Mouse (Mus musculus) c-Kit-positive CD71-positive TER-119-negative erythroid progenitor cells, embryonic 14.5 days (primary cell): ENCODE data around the gene Cep44.

Source experiments
- DNase-seq: peaks from one replicate; pipeline ENCODE4 v3.0.0-alpha.2; 2013; ENCODE audit warnings: low read depth

Gene Cep44

GRCm38 (mm10) chr8:56550558-56551360, at the start of gene Cep44, which contains the start of gene Fbxo8:
Gene Cep44, minus strand, starts transcription at chr8:56551047.
Gene Fbxo8, plus strand, starts transcription at chr8:56551090.
- DNase-seq = peak; percentile 69

GRCm38 (mm10) chr8:56591502-56591901, 40.7 kb upstream of the Cep44 start:
- DNase-seq = no peak

GRCm38 (mm10) chr8:56591084-56591483, 40.2 kb upstream of the Cep44 start:
- no peak for DNase-seq

GRCm38 (mm10) chr8:56589004-56589403, 38.2 kb upstream of the Cep44 start:
- DNase-seq = no peak

- no peak for DNase-seq
Measured at GRCm38 (mm10) chr8:56582841-56583240, 32.0 kb upstream of the Cep44 start.

- DNase-seq = no peak
Measured at GRCm38 (mm10) chr8:56580918-56581317, 30.1 kb upstream of the Cep44 start.

- no peak for DNase-seq
Measured at GRCm38 (mm10) chr8:56566856-56567255, 16.0 kb upstream of the Cep44 start.

- no peak for DNase-seq
Measured at GRCm38 (mm10) chr8:56564399-56565047, 13.7 kb upstream of the Cep44 start.

GRCm38 (mm10) chr8:56552551-56553103, 1.8 kb upstream of the Cep44 start:
- peak; percentile 8 for DNase-seq

- peak; percentile 13 for DNase-seq
Measured at GRCm38 (mm10) chr8:56552045-56552444, 1.2 kb upstream of the Cep44 start.

- peak; percentile 94 for DNase-seq
Measured at GRCm38 (mm10) chr8:56551361-56551852, 560 bp upstream of the Cep44 start.

GRCm38 (mm10) chr8:56547866-56548265, 3.0 kb downstream of the Cep44 start:
- no peak for DNase-seq

- DNase-seq = no peak
Measured at GRCm38 (mm10) chr8:56540706-56541105, 10.1 kb downstream of the Cep44 start.

GRCm38 (mm10) chr8:56530359-56530758, 20.5 kb downstream of the Cep44 start:
- DNase-seq = peak; percentile 58

- DNase-seq = no peak
Measured at GRCm38 (mm10) chr8:56528869-56529268, 22.0 kb downstream of the Cep44 start.

GRCm38 (mm10) chr8:56521051-56521450, 29.8 kb downstream of the Cep44 start:
- DNase-seq = no peak

GRCm38 (mm10) chr8:56520249-56520648, 30.6 kb downstream of the Cep44 start:
- no peak for DNase-seq

- no peak for DNase-seq
Measured at GRCm38 (mm10) chr8:56518848-56519247, 32.0 kb downstream of the Cep44 start.

- no peak for DNase-seq
Measured at GRCm38 (mm10) chr8:56508952-56509479, 41.8 kb downstream of the Cep44 start.

- DNase-seq = no peak
Measured at GRCm38 (mm10) chr8:56508318-56508951, 42.4 kb downstream of the Cep44 start.

- no peak for DNase-seq
Measured at GRCm38 (mm10) chr8:56501911-56502310, 48.9 kb downstream of the Cep44 start.

- no peak for DNase-seq
Measured at GRCm38 (mm10) chr8:56489496-56489895, 61.4 kb downstream of the Cep44 start.
